Mouse (Mus musculus): ENCODE results near the gene Mthfd1l. TPM values are rescaled to one million over a fixed set of nuclear protein-coding genes. Genes with fewer than 3 reads are reported as not detected.

Gene Mthfd1l
- polyA plus RNA-seq, 1 experiment from 2014 or later, result 23.9 TPM

DNA sequence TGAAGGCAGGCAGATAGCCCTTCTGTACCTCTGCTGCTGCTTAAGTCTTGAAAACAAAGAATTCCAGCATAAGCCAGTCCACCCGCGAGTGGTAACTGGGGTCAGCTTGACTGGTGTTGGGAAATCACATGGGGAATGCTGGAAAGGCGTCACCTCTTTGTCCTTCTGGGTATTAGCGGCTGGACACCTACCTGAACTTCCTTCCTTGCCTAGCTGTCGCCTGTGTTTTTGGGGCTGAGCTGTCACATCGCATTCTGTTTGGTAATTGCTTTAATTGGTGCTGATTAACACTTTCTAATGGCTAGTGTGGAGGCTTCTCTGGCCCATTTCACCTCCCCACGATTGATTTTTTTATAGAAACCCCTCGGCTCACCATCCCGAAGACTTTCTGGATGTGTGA, 135.5 kb downstream of the Mthfd1l start:
- ATAC-seq (replicated peaks; ENCODE audit: low FRiP score, low TSS enrichment, low read depth), result no peak

DNA sequence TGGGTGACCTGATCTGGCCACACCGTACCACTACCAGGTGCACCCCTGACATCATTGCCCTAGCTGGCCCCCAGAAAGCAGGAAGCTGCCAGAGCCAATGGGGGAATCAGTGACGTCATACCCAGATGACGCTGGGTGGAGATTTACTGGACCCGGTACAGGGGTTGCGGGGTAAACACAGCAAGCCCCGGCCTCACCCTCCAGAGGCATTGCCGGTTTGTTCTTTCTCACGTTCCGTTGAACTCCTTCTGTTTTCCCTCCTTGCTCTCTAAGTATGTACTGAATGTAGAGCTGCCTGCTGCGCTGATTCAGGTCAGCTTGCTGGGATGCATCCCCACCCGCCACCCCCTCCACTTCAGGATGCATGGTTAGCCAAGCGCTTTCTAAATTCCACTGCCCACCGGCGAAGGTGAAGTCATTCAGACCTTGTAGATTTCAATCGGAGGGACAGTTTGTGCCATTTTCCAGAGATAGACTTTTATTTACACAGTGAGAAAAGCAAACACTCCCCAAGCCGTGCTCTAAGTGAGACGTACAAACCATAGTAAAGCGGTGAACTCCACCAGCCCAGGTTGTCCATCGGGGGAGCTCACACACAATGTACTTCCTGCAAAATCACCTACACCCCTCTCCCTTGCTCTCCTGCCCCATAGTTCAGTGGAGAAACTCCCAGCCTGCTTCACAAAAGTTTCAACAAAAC, 138.3 kb downstream of the Mthfd1l start:
- Histone ChIP-seq H3K36me3 (ENCODE audit: control insufficient read depth, insufficient read depth, low read length) (no peaks in the 10 kb centered on the region), H3K27ac (ENCODE audit: low read depth) (0 out of 2 replicates have a peak overlapping the region, but pooled peaks have one; percentile 9), H3K9ac (ENCODE audit: low read length) (no peak overlapping the region), H3K27me3 (replicated peaks; ENCODE audit: control insufficient read depth, insufficient read depth, low read length) (no peaks in the 10 kb centered on the region), H3K4me1 (replicated peaks; ENCODE audit: control insufficient read depth, insufficient read depth, low read length) (peaks cover 35% of the 10 kb centered on the region), H3K9me3 (ENCODE audit: control insufficient read depth, low read length) (no peaks in the 10 kb centered on the region), H3K4me2 (ENCODE audit: low read length) (peak overlapping the region; percentile 12; the same call in 1 of the 2 replicates), H3K4me3 (ENCODE audit: low read depth, low read length) (no peak overlapping the region)
- WGBS, result 44% methylated on average over 19 of the region's 19 CpGs
- DNase-seq (ENCODE audit: low spot score), result peak; percentile 65
- ATAC-seq (replicated peaks; ENCODE audit: low FRiP score, low TSS enrichment, low read depth), result peak; percentile 51

More for the DNA sequence above, 135.5 kb downstream of the Mthfd1l start:
- DNase-seq (ENCODE audit: low spot score), result no peak
- no peaks in the 10 kb centered on the region for H3K9me3 ChIP-seq (ENCODE audit: control insufficient read depth, low read length)
- peak overlapping the region; percentile 77; the same call in 1 of the 2 replicates for H3K27ac ChIP-seq (ENCODE audit: low read depth)
- H3K27me3 ChIP-seq (replicated peaks; ENCODE audit: control insufficient read depth, insufficient read depth, low read length), result no peaks in the 10 kb centered on the region
- no peak overlapping the region for H3K9ac ChIP-seq (ENCODE audit: low read length)
- H3K4me3 ChIP-seq (ENCODE audit: low read depth, low read length), result no peak overlapping the region
- peaks cover 38% of the 10 kb centered on the region for H3K4me1 ChIP-seq (replicated peaks; ENCODE audit: control insufficient read depth, insufficient read depth, low read length)
- H3K4me2 ChIP-seq (ENCODE audit: low read length), result no peak overlapping the region
- 81% methylated on average over 9 of the region's 9 CpGs for WGBS
- H3K36me3 ChIP-seq (ENCODE audit: control insufficient read depth, insufficient read depth, low read length), result peaks cover 7% of the 10 kb centered on the region

DNA sequence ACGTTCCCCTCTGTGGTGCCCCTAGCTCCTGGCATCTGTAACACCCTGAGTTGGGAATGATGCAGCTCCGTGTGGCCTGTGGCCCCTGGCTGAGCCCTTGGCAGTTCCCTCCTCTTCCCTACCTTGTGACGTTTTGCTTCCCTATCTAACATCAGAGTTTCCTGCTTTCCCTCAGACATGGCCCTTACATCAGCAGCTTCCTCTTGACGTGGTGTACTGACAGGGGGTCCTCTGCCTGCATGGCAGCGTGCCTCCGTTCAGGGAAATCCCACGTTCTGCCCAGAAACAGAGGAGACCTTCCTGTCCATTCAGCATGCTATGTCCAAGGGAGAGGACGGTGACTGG, 138.8 kb downstream of the Mthfd1l start:
- no peak overlapping the region for H3K4me2 ChIP-seq (ENCODE audit: low read length)
- no peaks in the 10 kb centered on the region for H3K36me3 ChIP-seq (ENCODE audit: control insufficient read depth, insufficient read depth, low read length)
- WGBS, result 70% methylated on average over 8 of the region's 8 CpGs
- H3K9ac ChIP-seq (ENCODE audit: low read length), result no peak overlapping the region
- DNase-seq (ENCODE audit: low spot score) (no peak), ATAC-seq (replicated peaks; ENCODE audit: low FRiP score, low TSS enrichment, low read depth) (no peak)
- no peak overlapping the region for H3K4me3 ChIP-seq (ENCODE audit: low read depth, low read length)
- H3K27ac ChIP-seq (ENCODE audit: low read depth), result 0 out of 2 replicates have a peak overlapping the region, but pooled peaks have one; percentile 9
- peaks cover 34% of the 10 kb centered on the region for H3K4me1 ChIP-seq (replicated peaks; ENCODE audit: control insufficient read depth, insufficient read depth, low read length)
- H3K9me3 ChIP-seq (ENCODE audit: control insufficient read depth, low read length), result no peaks in the 10 kb centered on the region
- H3K27me3 ChIP-seq (replicated peaks; ENCODE audit: control insufficient read depth, insufficient read depth, low read length), result no peaks in the 10 kb centered on the region

DNA sequence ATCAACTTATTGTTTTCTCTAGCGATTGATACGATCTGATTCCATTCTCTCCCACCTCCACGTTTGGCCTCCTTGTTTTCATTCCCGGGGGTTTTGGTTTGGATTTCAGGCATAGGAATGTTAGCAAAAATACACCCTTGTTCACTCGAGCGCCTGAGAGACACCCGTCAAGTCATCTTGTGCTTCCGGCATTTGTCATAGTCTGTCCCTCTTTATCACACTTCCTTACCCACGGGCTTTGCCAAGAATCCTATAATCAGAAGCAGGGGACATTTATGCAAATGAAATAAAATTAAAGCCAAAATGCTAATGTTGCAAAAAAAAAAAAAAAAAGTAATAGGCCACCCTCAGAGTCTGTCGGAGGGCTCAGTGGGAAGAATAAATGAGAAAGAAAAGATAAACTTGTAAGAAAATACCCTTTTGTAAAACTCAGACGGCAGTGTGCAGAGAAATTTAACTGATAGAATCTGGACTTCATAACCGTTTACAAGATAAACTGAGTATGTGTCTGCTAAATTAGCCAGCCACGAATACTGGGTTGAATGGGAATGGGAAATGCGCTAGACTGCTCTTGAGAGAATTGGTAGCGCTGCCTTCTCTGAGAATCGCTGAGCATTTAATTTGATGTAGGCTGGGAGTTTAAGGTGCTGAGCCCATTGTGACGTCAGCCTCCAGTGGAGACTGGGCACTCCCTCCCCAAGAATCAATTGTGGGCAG, 139.9 kb downstream of the Mthfd1l start:
- Histone ChIP-seq H3K9me3 (ENCODE audit: control insufficient read depth, low read length) (no peaks in the 10 kb centered on the region), H3K27ac (ENCODE audit: low read depth) (no peak overlapping the region; the same call in 1 of the 2 replicates), H3K4me2 (ENCODE audit: low read length) (no peak overlapping the region), H3K9ac (ENCODE audit: low read length) (no peak overlapping the region), H3K4me1 (replicated peaks; ENCODE audit: control insufficient read depth, insufficient read depth, low read length) (peaks cover 37% of the 10 kb centered on the region), H3K4me3 (ENCODE audit: low read depth, low read length) (no peak overlapping the region), H3K36me3 (ENCODE audit: control insufficient read depth, insufficient read depth, low read length) (no peaks in the 10 kb centered on the region), H3K27me3 (replicated peaks; ENCODE audit: control insufficient read depth, insufficient read depth, low read length) (no peaks in the 10 kb centered on the region)
- ATAC-seq (replicated peaks; ENCODE audit: low FRiP score, low TSS enrichment, low read depth) (no peak), DNase-seq (ENCODE audit: low spot score) (no peak)
- 68% methylated on average over 17 of the region's 17 CpGs for WGBS

DNA sequence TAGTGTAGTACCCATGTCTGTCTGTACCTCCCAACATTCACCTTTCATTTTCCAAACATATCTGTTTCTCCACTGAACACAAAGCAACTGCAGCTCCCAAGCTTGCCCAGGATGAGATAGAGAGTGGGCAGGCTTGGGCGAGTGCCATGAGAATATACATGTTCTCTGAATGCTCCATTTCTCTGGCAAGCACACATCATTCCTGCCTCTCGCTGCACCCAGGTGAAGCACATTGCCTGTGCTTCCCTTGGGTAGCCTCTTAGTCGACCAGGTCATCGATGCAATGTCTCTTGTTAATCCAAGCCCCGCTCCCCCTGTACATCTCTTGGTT, 140.4 kb downstream of the Mthfd1l start:
- Histone ChIP-seq H3K4me2 (ENCODE audit: low read length) (no peak overlapping the region), H3K9me3 (ENCODE audit: control insufficient read depth, low read length) (no peaks in the 10 kb centered on the region), H3K36me3 (ENCODE audit: control insufficient read depth, insufficient read depth, low read length) (no peaks in the 10 kb centered on the region), H3K27me3 (replicated peaks; ENCODE audit: control insufficient read depth, insufficient read depth, low read length) (no peaks in the 10 kb centered on the region), H3K27ac (ENCODE audit: low read depth) (no peak overlapping the region; the same call in 1 of the 2 replicates), H3K4me1 (replicated peaks; ENCODE audit: control insufficient read depth, insufficient read depth, low read length) (peaks cover 38% of the 10 kb centered on the region), H3K9ac (ENCODE audit: low read length) (no peak overlapping the region), H3K4me3 (ENCODE audit: low read depth, low read length) (no peak overlapping the region)
- 89% methylated on average over 5 of the region's 5 CpGs for WGBS
- no peak for DNase-seq (ENCODE audit: low spot score)
- no peak for ATAC-seq (replicated peaks; ENCODE audit: low FRiP score, low TSS enrichment, low read depth)

DNA sequence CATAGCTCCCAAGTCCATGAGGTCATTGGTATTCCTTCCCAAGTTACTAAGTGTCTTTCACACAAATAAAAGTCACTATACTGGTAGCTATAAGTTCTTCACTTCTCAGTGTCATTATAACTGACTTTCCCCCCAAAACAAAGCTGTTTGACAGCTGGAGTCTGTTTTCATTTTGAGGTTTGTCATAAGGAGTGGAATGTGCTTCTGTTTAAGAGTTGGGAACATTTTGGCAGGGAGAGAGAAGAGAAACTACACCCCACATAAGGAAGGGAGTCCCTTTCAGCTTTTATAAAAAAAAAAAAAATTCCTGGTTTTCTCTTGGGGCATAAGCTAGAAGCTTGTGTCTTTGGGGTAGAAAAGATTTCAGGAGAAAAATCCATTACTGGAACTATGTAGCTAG, 143.7 kb downstream of the Mthfd1l start:
- H3K27ac ChIP-seq (ENCODE audit: low read depth), result peak overlapping the region; percentile 83
- no peak overlapping the region for H3K4me3 ChIP-seq (ENCODE audit: low read depth, low read length)
- H3K9me3 ChIP-seq (ENCODE audit: control insufficient read depth, low read length), result no peaks in the 10 kb centered on the region
- H3K4me2 ChIP-seq (ENCODE audit: low read length), result peak overlapping the region; percentile 33
- no peaks in the 10 kb centered on the region for H3K27me3 ChIP-seq (replicated peaks; ENCODE audit: control insufficient read depth, insufficient read depth, low read length)
- ATAC-seq (replicated peaks; ENCODE audit: low FRiP score, low TSS enrichment, low read depth) (no peak), DNase-seq (ENCODE audit: low spot score) (no peak)
- H3K36me3 ChIP-seq (ENCODE audit: control insufficient read depth, insufficient read depth, low read length), result no peaks in the 10 kb centered on the region
- H3K9ac ChIP-seq (ENCODE audit: low read length), result no peak overlapping the region
- peaks cover 38% of the 10 kb centered on the region for H3K4me1 ChIP-seq (replicated peaks; ENCODE audit: control insufficient read depth, insufficient read depth, low read length)

DNA sequence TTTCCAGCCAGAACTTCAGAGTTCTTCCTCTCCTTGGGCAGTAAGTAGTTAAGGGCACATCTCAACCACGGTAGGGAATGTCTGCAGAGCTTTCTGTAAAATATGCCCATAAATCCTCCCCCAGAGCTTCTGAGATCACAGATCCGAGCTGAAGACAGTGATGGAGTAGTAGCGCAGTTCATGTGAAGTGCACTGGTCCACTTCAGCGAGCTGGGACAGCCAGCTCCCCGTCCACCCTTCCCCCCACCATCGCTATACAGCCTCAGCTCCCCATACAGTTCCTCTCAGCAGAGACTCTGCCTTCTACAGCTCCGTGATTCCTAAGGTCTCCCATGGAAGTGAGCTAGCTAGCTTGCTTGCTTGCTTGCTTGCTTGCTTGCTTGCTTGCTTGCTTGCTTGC, 144.2 kb downstream of the Mthfd1l start:
- Histone ChIP-seq H3K4me1 (replicated peaks; ENCODE audit: control insufficient read depth, insufficient read depth, low read length) (peaks cover 34% of the 10 kb centered on the region), H3K36me3 (ENCODE audit: control insufficient read depth, insufficient read depth, low read length) (no peaks in the 10 kb centered on the region), H3K27ac (ENCODE audit: low read depth) (peak overlapping the region; percentile 83), H3K27me3 (replicated peaks; ENCODE audit: control insufficient read depth, insufficient read depth, low read length) (no peaks in the 10 kb centered on the region), H3K4me2 (ENCODE audit: low read length) (peak overlapping the region; percentile 33), H3K9ac (ENCODE audit: low read length) (no peak overlapping the region), H3K9me3 (ENCODE audit: control insufficient read depth, low read length) (no peaks in the 10 kb centered on the region), H3K4me3 (ENCODE audit: low read depth, low read length) (no peak overlapping the region)
- DNase-seq (ENCODE audit: low spot score) (no peak), ATAC-seq (replicated peaks; ENCODE audit: low FRiP score, low TSS enrichment, low read depth) (peak; percentile 83)
- 4% methylated on average over 7 of the region's 7 CpGs for WGBS

DNA sequence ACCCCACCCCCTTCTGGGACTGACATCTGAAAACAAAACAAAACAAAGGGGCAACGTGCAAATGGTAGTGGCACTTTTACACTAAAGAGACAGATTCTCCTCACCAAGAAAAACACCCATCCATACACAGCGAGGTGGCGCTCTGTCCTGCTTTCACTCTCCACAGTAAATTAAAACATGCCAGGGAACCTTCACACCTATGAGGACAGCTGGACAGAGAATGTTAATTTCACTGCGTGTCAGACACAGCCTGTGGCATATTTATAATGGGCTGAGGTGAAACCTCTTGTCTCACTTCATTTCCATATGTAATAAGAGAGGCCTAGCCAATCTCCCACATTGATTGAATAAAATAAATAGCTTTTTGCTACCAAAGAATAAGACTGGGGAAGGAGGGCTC, 146.4 kb downstream of the Mthfd1l start:
- no peak overlapping the region for H3K4me3 ChIP-seq (ENCODE audit: low read depth, low read length)
- peaks cover 34% of the 10 kb centered on the region for H3K4me1 ChIP-seq (replicated peaks; ENCODE audit: control insufficient read depth, insufficient read depth, low read length)
- ATAC-seq (replicated peaks; ENCODE audit: low FRiP score, low TSS enrichment, low read depth), result no peak
- DNase-seq (ENCODE audit: low spot score), result no peak
- H3K9ac ChIP-seq (ENCODE audit: low read length), result no peak overlapping the region
- H3K27me3 ChIP-seq (replicated peaks; ENCODE audit: control insufficient read depth, insufficient read depth, low read length), result no peaks in the 10 kb centered on the region
- WGBS, result 77% methylated on average over 4 of the region's 4 CpGs
- H3K4me2 ChIP-seq (ENCODE audit: low read length), result no peak overlapping the region
- H3K27ac ChIP-seq (ENCODE audit: low read depth), result no peak overlapping the region
- no peaks in the 10 kb centered on the region for H3K9me3 ChIP-seq (ENCODE audit: control insufficient read depth, low read length)
- no peaks in the 10 kb centered on the region for H3K36me3 ChIP-seq (ENCODE audit: control insufficient read depth, insufficient read depth, low read length)

DNA sequence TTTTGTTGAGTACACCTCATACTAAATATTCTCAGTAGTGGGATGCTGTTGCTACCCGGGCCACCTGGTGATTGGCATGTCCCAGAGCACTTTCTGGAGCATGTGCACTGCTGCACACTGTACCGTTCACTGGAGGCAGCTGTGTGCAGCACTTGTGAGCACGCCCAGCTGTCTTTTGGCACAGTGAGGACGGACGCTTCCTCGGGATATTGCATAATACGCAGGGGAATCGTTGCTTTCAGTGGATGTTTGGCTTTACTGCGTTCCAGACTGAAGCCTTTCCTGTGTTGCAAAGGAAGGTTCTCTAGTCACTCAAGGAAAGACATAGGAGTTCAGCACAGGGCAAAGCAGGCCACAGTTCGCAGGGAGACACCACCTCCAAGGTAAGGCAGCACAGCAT, 147.8 kb downstream of the Mthfd1l start:
- Histone ChIP-seq H3K9me3 (ENCODE audit: control insufficient read depth, low read length) (no peaks in the 10 kb centered on the region), H3K9ac (ENCODE audit: low read length) (no peak overlapping the region), H3K27me3 (replicated peaks; ENCODE audit: control insufficient read depth, insufficient read depth, low read length) (no peaks in the 10 kb centered on the region), H3K4me3 (ENCODE audit: low read depth, low read length) (no peak overlapping the region), H3K27ac (ENCODE audit: low read depth) (peak overlapping the region; percentile 54; the same call in 1 of the 2 replicates), H3K4me1 (replicated peaks; ENCODE audit: control insufficient read depth, insufficient read depth, low read length) (peaks cover 37% of the 10 kb centered on the region), H3K36me3 (ENCODE audit: control insufficient read depth, insufficient read depth, low read length) (no peaks in the 10 kb centered on the region), H3K4me2 (ENCODE audit: low read length) (no peak overlapping the region)
- no peak for ATAC-seq (replicated peaks; ENCODE audit: low FRiP score, low TSS enrichment, low read depth)
- no peak for DNase-seq (ENCODE audit: low spot score)
- 47% methylated on average over 10 of the region's 10 CpGs for WGBS
